Mouse (Mus musculus): Measurements from ENCODE around the gene Gtpbp8. TPM values are rescaled to one million over a fixed set of nuclear protein-coding genes. Genes with fewer than 3 reads are reported as not detected.

Gene Gtpbp8
- polyA plus RNA-seq, 1 experiment from 2014 or later = 33.0 TPM

DNA sequence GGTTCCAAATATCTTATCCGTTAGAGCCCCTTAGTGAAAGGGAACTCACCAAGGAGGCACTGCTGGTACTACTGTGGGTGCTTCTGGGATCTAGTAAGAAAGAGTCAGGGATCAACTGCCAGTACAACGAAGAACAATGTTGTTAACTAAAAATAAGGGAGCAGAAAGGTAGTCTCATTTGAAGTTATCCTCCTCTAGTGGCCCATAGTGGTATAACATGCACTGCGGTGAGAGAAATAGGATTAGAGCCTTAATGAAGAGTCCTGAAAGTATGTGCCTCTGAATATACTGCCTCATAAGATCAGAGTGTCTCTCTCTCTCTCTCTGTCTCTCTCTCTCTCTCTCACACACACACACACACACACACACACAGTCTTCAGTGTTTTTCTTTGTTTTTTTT, 25.6 kb downstream of the Gtpbp8 start:
- peaks cover 10% of the 10 kb centered on the region; the same call in 1 of the 2 replicates for H3K4me1 ChIP-seq (ENCODE audit: control insufficient read depth, insufficient read depth, low read length)
- no peaks in the 10 kb centered on the region for H3K36me3 ChIP-seq (ENCODE audit: control insufficient read depth, insufficient read depth, low read length)
- no peak for ATAC-seq (ENCODE audit: low FRiP score, low TSS enrichment)
- no peaks in the 10 kb centered on the region for H3K9me3 ChIP-seq (ENCODE audit: control insufficient read depth, low read length)
- no peak overlapping the region for H3K4me2 ChIP-seq (replicated peaks; ENCODE audit: low read depth, low read length)
- H3K9ac ChIP-seq (ENCODE audit: low read depth, low read length) = no peak overlapping the region
- no peaks in the 10 kb centered on the region for H3K27me3 ChIP-seq (ENCODE audit: control insufficient read depth, insufficient read depth, low read length)
- WGBS = 77% methylated on average over 3 of the region's 3 CpGs
- H3K27ac ChIP-seq (ENCODE audit: low read depth, low read length) = no peak overlapping the region
- H3K4me3 ChIP-seq (ENCODE audit: low read length) = no peak overlapping the region

DNA sequence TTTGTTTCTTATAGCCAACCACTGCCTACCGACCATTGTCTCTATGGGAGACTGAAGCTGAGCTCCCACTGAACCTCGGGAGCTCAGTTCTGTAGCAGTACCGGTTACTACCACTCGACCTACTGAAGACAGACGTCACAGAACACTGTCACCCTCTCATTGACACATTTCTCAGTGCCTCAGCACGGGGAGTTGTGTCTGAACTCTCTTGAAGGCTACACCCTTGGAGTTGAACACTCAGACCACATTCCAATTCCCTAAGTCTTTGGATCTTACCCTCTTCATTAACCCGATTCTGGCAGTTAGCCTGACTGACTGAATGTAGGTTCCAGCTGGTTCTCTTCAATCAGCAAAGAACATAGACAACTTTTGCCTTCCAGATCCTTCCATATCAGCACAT, 26.8 kb downstream of the Gtpbp8 start:
- Histone ChIP-seq H3K27ac (ENCODE audit: low read depth, low read length) (no peak overlapping the region), H3K4me1 (ENCODE audit: control insufficient read depth, insufficient read depth, low read length) (peaks cover 7% of the 10 kb centered on the region; the same call in 1 of the 2 replicates), H3K9ac (ENCODE audit: low read depth, low read length) (no peak overlapping the region), H3K36me3 (ENCODE audit: control insufficient read depth, insufficient read depth, low read length) (no peaks in the 10 kb centered on the region), H3K4me2 (replicated peaks; ENCODE audit: low read depth, low read length) (no peak overlapping the region), H3K4me3 (ENCODE audit: low read length) (no peak overlapping the region), H3K27me3 (ENCODE audit: control insufficient read depth, insufficient read depth, low read length) (no peaks in the 10 kb centered on the region), H3K9me3 (ENCODE audit: control insufficient read depth, low read length) (no peaks in the 10 kb centered on the region)
- no peak for ATAC-seq (ENCODE audit: low FRiP score, low TSS enrichment)
- 79% methylated on average over 7 of the region's 7 CpGs for WGBS

DNA sequence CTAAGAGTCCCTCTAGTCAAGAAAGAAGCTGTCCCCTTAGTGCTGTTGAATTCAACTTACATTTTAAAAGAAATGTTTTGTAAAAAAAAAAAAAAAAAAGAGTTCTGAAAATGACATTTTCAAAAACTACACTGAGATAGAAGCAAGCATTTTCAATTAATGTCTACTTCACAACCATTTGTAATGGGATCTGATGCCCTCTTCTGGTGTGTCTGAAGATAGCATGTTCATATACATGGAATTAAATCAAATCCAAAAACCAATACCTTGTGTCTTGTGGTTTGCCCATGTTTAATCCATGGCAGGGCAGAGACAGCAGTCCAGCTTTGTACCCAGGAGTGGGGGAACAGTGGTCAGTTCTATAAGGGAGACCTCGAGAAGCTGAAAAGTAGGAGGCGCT, 28.3 kb downstream of the Gtpbp8 start:
- Histone ChIP-seq H3K4me3 (ENCODE audit: low read length) (no peak overlapping the region), H3K4me1 (ENCODE audit: control insufficient read depth, insufficient read depth, low read length) (peaks cover 3% of the 10 kb centered on the region; the same call in 1 of the 2 replicates), H3K27ac (ENCODE audit: low read depth, low read length) (no peak overlapping the region), H3K27me3 (ENCODE audit: control insufficient read depth, insufficient read depth, low read length) (no peaks in the 10 kb centered on the region), H3K9ac (ENCODE audit: low read depth, low read length) (no peak overlapping the region), H3K9me3 (ENCODE audit: control insufficient read depth, low read length) (no peaks in the 10 kb centered on the region), H3K4me2 (replicated peaks; ENCODE audit: low read depth, low read length) (no peak overlapping the region), H3K36me3 (ENCODE audit: control insufficient read depth, insufficient read depth, low read length) (no peaks in the 10 kb centered on the region)
- WGBS = 90% methylated on average over 2 of the region's 2 CpGs
- no peak for ATAC-seq (ENCODE audit: low FRiP score, low TSS enrichment)

DNA sequence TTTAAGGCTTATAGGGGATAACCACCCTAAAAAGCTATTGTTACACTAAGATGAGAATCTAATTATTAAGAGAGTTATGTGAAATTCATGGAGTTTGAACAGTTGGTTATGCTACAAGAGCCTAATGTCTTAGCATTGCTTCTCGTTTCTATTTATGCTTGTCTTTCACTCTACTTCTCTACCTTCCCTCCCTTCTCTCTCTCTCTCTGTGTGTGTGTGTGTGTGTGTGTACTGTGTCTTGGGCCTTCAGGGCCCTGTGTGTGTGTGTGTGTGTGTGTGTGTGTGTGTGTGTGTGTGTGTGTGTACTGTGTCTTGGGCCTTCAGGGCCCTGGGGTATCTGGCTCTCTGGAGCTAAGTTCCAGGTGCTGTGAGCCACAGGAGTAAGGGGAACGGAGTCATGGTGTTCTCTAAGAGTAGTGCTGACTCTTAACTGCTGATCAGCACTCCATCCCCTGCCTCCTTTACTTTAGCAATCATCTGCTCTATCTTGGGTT, 29.0 kb downstream of the Gtpbp8 start:
- Histone ChIP-seq H3K27me3 (ENCODE audit: control insufficient read depth, insufficient read depth, low read length) (no peaks in the 10 kb centered on the region), H3K27ac (ENCODE audit: low read depth, low read length) (no peak overlapping the region), H3K4me3 (ENCODE audit: low read length) (no peak overlapping the region), H3K36me3 (ENCODE audit: control insufficient read depth, insufficient read depth, low read length) (no peaks in the 10 kb centered on the region), H3K4me2 (replicated peaks; ENCODE audit: low read depth, low read length) (no peak overlapping the region), H3K9me3 (ENCODE audit: control insufficient read depth, low read length) (no peaks in the 10 kb centered on the region), H3K4me1 (ENCODE audit: control insufficient read depth, insufficient read depth, low read length) (no peaks in the 10 kb centered on the region), H3K9ac (ENCODE audit: low read depth, low read length) (no peak overlapping the region)
- WGBS = 72% methylated on average over 2 of the region's 2 CpGs
- ATAC-seq (ENCODE audit: low FRiP score, low TSS enrichment) = peak; percentile 32; the same call in 1 of the 2 replicates

DNA sequence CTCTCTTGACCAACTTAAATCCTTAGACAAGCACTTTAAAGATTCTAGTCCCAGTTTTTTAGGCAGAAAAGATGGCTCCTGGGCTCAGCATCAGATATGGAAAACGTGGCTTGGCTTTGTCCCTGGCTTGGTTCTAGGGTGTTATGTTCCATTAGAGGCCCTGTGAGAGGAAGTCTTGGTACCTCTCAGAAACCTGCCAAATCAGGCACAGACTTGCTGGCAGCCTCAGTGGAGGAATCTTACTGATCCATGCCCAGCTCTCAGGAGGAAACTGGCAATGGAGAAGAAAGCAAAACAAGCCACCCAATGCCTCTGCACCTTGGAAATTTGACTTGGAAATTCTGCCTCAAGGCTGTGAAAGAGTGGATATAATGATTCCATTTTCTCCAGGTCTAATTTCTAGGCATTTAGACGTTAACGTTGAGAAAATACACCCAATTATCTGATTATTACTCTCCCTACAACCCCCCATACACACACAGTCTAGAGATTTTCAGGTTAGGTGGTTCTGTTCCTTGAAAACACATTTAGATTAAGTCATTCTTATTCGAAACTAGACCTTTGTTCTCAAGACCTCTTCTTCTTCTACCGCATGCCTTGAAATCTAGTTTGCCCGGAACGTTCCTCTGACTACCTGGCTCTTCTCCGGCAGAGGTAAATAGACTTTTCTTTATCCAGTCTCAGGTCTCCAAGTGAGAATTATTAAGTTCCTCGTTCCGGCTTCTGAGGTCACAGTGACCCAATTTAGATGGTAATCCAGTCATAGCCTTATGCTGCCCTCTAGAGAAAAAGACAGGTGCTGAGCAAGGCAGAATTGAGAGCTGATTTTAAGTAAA, 29.6 kb downstream of the Gtpbp8 start:
- H3K36me3 ChIP-seq (ENCODE audit: control insufficient read depth, insufficient read depth, low read length) = no peaks in the 10 kb centered on the region
- H3K9me3 ChIP-seq (ENCODE audit: control insufficient read depth, low read length) = no peaks in the 10 kb centered on the region
- H3K9ac ChIP-seq (ENCODE audit: low read depth, low read length) = no peak overlapping the region
- H3K27me3 ChIP-seq (ENCODE audit: control insufficient read depth, insufficient read depth, low read length) = no peaks in the 10 kb centered on the region
- peak; percentile 49; the same call in 1 of the 2 replicates for ATAC-seq (ENCODE audit: low FRiP score, low TSS enrichment)
- H3K4me1 ChIP-seq (ENCODE audit: control insufficient read depth, insufficient read depth, low read length) = no peaks in the 10 kb centered on the region
- no peak overlapping the region for H3K27ac ChIP-seq (ENCODE audit: low read depth, low read length)
- WGBS = 42% methylated on average over 10 of the region's 10 CpGs
- H3K4me3 ChIP-seq (ENCODE audit: low read length) = no peak overlapping the region
- no peak overlapping the region for H3K4me2 ChIP-seq (replicated peaks; ENCODE audit: low read depth, low read length)

DNA sequence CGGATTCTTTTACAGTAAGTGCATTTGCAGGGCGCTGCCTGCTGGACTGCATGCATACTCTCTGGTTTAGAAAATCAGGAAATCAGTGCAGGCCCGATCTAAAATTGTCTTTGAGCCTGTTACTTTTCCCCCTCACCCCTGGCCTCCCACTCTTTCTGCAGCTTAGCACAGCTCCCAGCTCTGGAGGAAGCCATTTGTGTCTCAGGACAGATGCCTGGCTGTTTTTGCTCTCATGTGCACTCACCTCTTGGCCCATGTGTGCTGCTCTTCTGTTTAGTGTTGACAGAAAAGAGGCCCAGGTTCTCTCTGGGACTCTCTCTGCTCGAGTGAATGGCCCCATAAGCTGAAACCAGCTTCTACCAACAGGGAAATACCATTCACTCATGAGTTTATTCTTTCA, 42.7 kb downstream of the Gtpbp8 start:
- H3K36me3 ChIP-seq (ENCODE audit: control insufficient read depth, insufficient read depth, low read length) = no peaks in the 10 kb centered on the region
- H3K9ac ChIP-seq (ENCODE audit: low read depth, low read length) = no peak overlapping the region
- peaks cover 5% of the 10 kb centered on the region; the same call in 1 of the 2 replicates for H3K4me1 ChIP-seq (ENCODE audit: control insufficient read depth, insufficient read depth, low read length)
- H3K4me3 ChIP-seq (ENCODE audit: low read length) = no peak overlapping the region
- 48% methylated on average over 4 of the region's 4 CpGs for WGBS
- ATAC-seq (ENCODE audit: low FRiP score, low TSS enrichment) = no peak
- H3K27me3 ChIP-seq (ENCODE audit: control insufficient read depth, insufficient read depth, low read length) = no peaks in the 10 kb centered on the region
- H3K4me2 ChIP-seq (replicated peaks; ENCODE audit: low read depth, low read length) = no peak overlapping the region
- H3K9me3 ChIP-seq (ENCODE audit: control insufficient read depth, low read length) = no peaks in the 10 kb centered on the region
- H3K27ac ChIP-seq (ENCODE audit: low read depth, low read length) = no peak overlapping the region; the same call in 1 of the 2 replicates

DNA sequence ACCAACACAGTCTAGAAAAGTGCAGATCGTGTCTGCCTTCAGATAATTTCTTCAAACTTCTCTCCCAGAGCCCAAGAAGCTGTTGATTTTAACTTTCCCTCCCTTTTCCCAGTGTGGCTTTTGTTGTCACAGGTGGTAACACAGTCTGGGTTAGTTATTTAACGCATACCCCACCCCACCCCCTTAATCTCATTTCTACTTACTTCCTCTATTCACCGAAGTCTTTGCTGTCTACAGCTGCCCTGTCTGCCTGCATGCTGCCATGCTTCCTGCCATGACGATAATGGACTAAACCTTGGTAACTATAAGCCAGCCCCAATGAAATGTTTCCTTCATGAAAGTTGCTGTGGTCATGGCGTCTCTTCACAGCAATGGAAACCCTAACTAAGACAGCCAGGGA, 43.9 kb downstream of the Gtpbp8 start:
- ATAC-seq (ENCODE audit: low FRiP score, low TSS enrichment) = no peak
- 71% methylated on average over 5 of the region's 5 CpGs for WGBS
- H3K36me3 ChIP-seq (ENCODE audit: control insufficient read depth, insufficient read depth, low read length) = no peaks in the 10 kb centered on the region
- no peaks in the 10 kb centered on the region for H3K9me3 ChIP-seq (ENCODE audit: control insufficient read depth, low read length)
- H3K4me1 ChIP-seq (ENCODE audit: control insufficient read depth, insufficient read depth, low read length) = peaks cover 5% of the 10 kb centered on the region; the same call in 1 of the 2 replicates
- no peak overlapping the region for H3K4me3 ChIP-seq (ENCODE audit: low read length)
- H3K27ac ChIP-seq (ENCODE audit: low read depth, low read length) = no peak overlapping the region
- no peak overlapping the region for H3K4me2 ChIP-seq (replicated peaks; ENCODE audit: low read depth, low read length)
- no peaks in the 10 kb centered on the region for H3K27me3 ChIP-seq (ENCODE audit: control insufficient read depth, insufficient read depth, low read length)
- no peak overlapping the region for H3K9ac ChIP-seq (ENCODE audit: low read depth, low read length)

DNA sequence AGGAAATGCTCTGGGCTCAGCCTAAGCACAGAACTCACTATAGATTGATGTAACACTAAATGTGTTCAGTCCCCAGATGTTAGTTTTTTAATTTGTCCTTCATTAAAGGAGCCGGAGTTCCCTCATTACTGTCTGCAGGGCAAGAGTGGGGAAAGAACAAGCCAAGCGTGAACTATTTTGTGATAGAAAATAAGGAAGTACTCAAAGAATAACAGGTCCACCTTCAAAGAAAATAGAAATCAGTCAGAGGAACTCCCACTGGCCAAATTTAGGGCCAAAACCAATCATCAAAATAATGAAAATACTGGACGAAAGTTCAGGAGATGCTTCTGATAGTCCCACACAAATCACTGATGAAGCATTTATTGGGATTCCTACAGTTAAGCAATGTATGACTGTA, 45.0 kb downstream of the Gtpbp8 start:
- H3K9me3 ChIP-seq (ENCODE audit: control insufficient read depth, low read length) = no peaks in the 10 kb centered on the region
- H3K4me2 ChIP-seq (replicated peaks; ENCODE audit: low read depth, low read length) = no peak overlapping the region
- peaks cover 5% of the 10 kb centered on the region; the same call in 1 of the 2 replicates for H3K4me1 ChIP-seq (ENCODE audit: control insufficient read depth, insufficient read depth, low read length)
- WGBS = 47% methylated on average over 3 of the region's 3 CpGs
- H3K4me3 ChIP-seq (ENCODE audit: low read length) = no peak overlapping the region
- no peaks in the 10 kb centered on the region for H3K36me3 ChIP-seq (ENCODE audit: control insufficient read depth, insufficient read depth, low read length)
- H3K27ac ChIP-seq (ENCODE audit: low read depth, low read length) = no peak overlapping the region
- ATAC-seq (ENCODE audit: low FRiP score, low TSS enrichment) = no peak
- no peak overlapping the region for H3K9ac ChIP-seq (ENCODE audit: low read depth, low read length)
- no peaks in the 10 kb centered on the region for H3K27me3 ChIP-seq (ENCODE audit: control insufficient read depth, insufficient read depth, low read length)

DNA sequence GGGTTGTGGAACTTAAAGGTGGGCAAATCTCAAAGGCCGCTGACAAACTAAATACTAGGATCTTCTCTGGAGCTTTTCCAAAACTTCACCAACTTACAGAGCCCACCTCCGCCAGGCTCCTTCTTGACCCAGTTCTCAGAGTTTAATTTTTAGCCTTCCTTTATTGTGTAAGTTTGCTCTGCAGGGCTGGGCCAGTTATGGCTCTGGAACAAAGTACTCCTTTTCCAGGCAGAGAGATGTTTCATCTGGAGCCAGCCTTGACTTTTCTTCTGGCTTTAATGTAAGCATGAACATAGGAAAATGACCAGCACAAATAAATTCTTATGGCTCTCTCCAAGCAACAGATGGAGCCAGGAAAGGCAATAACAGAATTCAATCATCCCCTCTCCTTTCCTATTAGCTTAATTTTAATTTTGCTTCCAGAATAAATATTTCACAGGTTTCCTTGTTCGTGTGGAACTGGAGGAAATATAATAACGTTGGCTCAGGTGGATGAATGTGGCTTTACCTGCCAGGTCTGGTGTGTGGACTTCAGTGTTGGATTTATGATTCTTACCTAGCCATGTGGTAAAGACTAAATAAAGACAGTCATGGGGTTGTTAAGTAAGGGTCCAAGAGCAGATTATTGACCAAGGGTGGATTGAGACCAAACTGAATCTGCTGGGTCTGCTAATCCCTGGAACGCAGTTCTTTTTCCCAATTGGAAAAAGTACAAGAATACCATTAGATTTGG, 48.5 kb downstream of the Gtpbp8 start:
- Histone ChIP-seq H3K4me1 (ENCODE audit: control insufficient read depth, insufficient read depth, low read length) (no peaks in the 10 kb centered on the region), H3K4me3 (ENCODE audit: low read length) (no peak overlapping the region), H3K36me3 (ENCODE audit: control insufficient read depth, insufficient read depth, low read length) (no peaks in the 10 kb centered on the region), H3K9ac (ENCODE audit: low read depth, low read length) (no peak overlapping the region), H3K9me3 (ENCODE audit: control insufficient read depth, low read length) (no peaks in the 10 kb centered on the region), H3K27me3 (ENCODE audit: control insufficient read depth, insufficient read depth, low read length) (no peaks in the 10 kb centered on the region), H3K27ac (ENCODE audit: low read depth, low read length) (no peak overlapping the region), H3K4me2 (replicated peaks; ENCODE audit: low read depth, low read length) (no peak overlapping the region)
- ATAC-seq (ENCODE audit: low FRiP score, low TSS enrichment) = no peak
- 89% methylated on average over 5 of the region's 5 CpGs for WGBS
